Mouse (Mus musculus): ENCODE data around the gene Crhbp. TPM values are rescaled to one million over a fixed set of nuclear protein-coding genes. Genes with fewer than 3 reads are reported as not detected.
A peak's percentile ranks its signal among the peaks of the same experiment; 100 is the strongest.

Gene Crhbp
- polyA plus RNA-seq, 1 experiment: 0.32 TPM

DNA sequence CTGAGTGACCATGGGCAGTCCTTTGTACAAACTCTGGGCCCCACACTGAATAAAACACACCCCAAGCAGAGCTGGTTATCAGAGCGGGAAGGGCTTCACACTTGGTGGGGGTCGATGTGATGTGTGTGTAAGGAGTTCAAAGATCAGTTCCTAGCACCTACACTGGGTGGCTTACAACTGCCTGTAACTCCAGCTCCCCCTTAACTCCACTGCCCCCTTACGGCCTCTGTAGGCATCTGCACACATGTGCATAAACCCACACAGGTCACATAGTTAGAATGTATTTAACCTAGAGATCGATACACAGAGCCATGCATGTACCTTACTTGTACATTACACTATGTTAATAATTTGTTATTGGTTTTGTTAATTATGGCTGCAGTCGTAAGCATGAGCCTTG, 56.5 kb downstream of the Crhbp start:
- Histone ChIP-seq H3K36me3 (ENCODE audit: control insufficient read depth, insufficient read depth) (no peaks in the 10 kb centered on the region), H3K4me3 (no peak overlapping the region), H3K27me3 (ENCODE audit: control insufficient read depth, insufficient read depth, insufficient read length) (no peaks in the 10 kb centered on the region), H3ac (ENCODE audit: control insufficient read depth, insufficient read length) (no peak overlapping the region), H3K4me2 (ENCODE audit: low read depth) (no peak overlapping the region), H3K79me2 (ENCODE audit: control insufficient read depth, insufficient read depth) (no peaks in the 10 kb centered on the region)
- TF ChIP-seq TCF3 (IDR thresholded peaks at IDR 0.05; ENCODE audit: insufficient read length, low read depth) (no peak), CEBPB (IDR thresholded peaks at IDR 0.05; ENCODE audit: insufficient read depth, poor library complexity, severe bottlenecking) (no peak), POLR2AphosphoS2 (IDR thresholded peaks at IDR 0.05; ENCODE audit: insufficient read length, low read depth) (no peak), USF1 (IDR thresholded peaks at IDR 0.05; ENCODE audit: low read depth) (no peak), MYOD1 (IDR thresholded peaks at IDR 0.05; ENCODE audit: control insufficient read depth in 1 of 3, insufficient read length in 2 of 3, low read depth in 2 of 3) (no peak), SRF (IDR thresholded peaks at IDR 0.05; ENCODE audit: control insufficient read depth, insufficient read length, low read depth) (no peak), E2F4 (IDR thresholded peaks at IDR 0.05; ENCODE audit: insufficient read depth) (no peak), MYOG (IDR thresholded peaks at IDR 0.05; ENCODE audit: control insufficient read depth in 1 of 3, insufficient read depth in 1 of 3, insufficient read length in 2 of 3, low read depth in 2 of 3) (no peak), REST (IDR thresholded peaks at IDR 0.05; ENCODE audit: insufficient read depth, insufficient read length) (no peak), MAX (IDR thresholded peaks at IDR 0.05; ENCODE audit: low read depth) (no peak), TCF12 (IDR thresholded peaks at IDR 0.05; ENCODE audit: insufficient read depth, poor library complexity, severe bottlenecking) (no peak)

DNA sequence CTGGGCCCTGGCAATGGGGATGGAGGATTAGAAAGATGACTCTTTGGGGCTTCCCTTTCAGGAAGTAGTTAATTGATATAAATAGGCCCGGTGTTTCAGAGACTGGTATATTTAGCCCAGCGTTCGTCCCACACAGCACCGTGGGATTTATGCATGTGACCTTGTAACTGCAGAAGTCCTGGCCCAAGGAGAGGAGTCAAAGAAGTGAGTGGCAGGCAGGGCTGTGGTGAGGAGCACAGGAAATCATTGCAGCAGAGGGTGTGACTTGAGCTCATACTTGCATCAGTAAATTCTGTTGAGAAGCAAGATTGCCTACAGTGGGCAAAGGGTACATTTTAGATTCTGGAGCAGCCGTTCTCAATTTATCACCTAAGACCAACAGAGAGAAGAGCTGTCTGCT, 62.3 kb downstream of the Crhbp start:
- no peak overlapping the region for H3ac ChIP-seq (ENCODE audit: control insufficient read depth, insufficient read length)
- TF ChIP-seq MYOD1 (IDR thresholded peaks at IDR 0.05; ENCODE audit: control insufficient read depth in 1 of 3, insufficient read length in 2 of 3, low read depth in 2 of 3): peak in 1 of 3 experiments; percentile 80
- TF ChIP-seq TCF3 (IDR thresholded peaks at IDR 0.05; ENCODE audit: insufficient read length, low read depth): no peak
- no peak for TF ChIP-seq MAX (IDR thresholded peaks at IDR 0.05; ENCODE audit: low read depth)
- TF ChIP-seq CEBPB (IDR thresholded peaks at IDR 0.05; ENCODE audit: insufficient read depth, poor library complexity, severe bottlenecking): 0 out of 2 replicates have a peak, but pooled peaks have one; percentile 16
- H3K4me3 ChIP-seq: no peak overlapping the region
- peak overlapping the region; percentile 45 for H3K4me2 ChIP-seq (ENCODE audit: low read depth)
- H3K79me2 ChIP-seq (ENCODE audit: control insufficient read depth, insufficient read depth): no peaks in the 10 kb centered on the region
- H3K36me3 ChIP-seq (ENCODE audit: control insufficient read depth, insufficient read depth): no peaks in the 10 kb centered on the region
- no peaks in the 10 kb centered on the region for H3K27me3 ChIP-seq (ENCODE audit: control insufficient read depth, insufficient read depth, insufficient read length)

Other genes with a start within 250 kb of the Crhbp start
- 0.05 TPM for gene Pde8b, start 194.6 kb downstream of the Crhbp start, polyA plus RNA-seq (2012; fragmentation: generic; extraction: Trizol)
- 24.6 TPM for gene Zbed3, start 121.3 kb downstream of the Crhbp start, polyA plus RNA-seq (2012; fragmentation: generic; extraction: Trizol)
- gene Aggf1, start 69.6 kb downstream of the Crhbp start, polyA plus RNA-seq (2012; fragmentation: generic; extraction: Trizol): 12.3 TPM
- gene S100z, start 33.8 kb upstream of the Crhbp start, polyA plus RNA-seq (2012; fragmentation: generic; extraction: Trizol): not detected
- gene F2rl1, start 80.3 kb upstream of the Crhbp start, polyA plus RNA-seq (2012; fragmentation: generic; extraction: Trizol): not detected
- gene F2r, start 173.6 kb upstream of the Crhbp start, polyA plus RNA-seq (2012; fragmentation: generic; extraction: Trizol): 23.6 TPM

Measured in myocyte (in vitro differentiated cells).